Comparison of ENCODE assay signal across 23 mouse cellular contexts in the genomic region with DNA sequence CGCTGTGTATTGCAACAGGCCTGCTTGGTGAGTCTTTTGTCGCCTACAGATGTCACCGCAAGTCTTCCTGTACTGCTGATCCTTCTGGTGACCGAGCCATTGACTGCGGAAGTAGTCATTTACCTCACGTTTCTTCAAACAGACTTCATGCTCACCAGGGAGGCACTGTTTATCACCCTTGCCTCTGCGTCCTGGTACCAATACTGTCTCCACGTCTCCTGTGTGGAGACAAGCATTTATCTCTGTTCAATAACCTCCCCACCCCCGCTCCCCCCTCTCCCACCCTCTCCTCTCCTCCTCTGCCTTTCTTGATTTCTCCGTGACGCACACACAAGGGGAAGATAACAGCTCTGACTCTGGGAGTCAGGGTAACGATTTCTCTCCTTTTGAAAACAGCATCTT. TPM values are rescaled to one million over a fixed set of nuclear protein-coding genes. Genes with fewer than 3 reads are reported as not detected.
DNase-seq lines count a peak whose midpoint lies in the region; ATAC-seq lines count a peak whose summit lies in the region.
"Had no signal": no experiment of that assay in that cellular context is flagged by ENCODE, and none has a peak within 500 bp of the region (broad histone marks: within the 10 kb centered on the region; RNA-seq: fewer than 3 reads in every experiment).

No protein-coding gene starts in this region.

- peak overlapping the region; percentile 33; the same call in 1 of the 2 replicates for H3K4me2 ChIP-seq in heart, embryonic 13.5 days
- H3K4me2 ChIP-seq in neural tube, embryonic 15.5 days = no peak overlapping the region
- H3K4me2 ChIP-seq: embryonic facial prominence, embryonic 12.5 days; liver, embryonic 12.5 days; lung, embryonic 14.5 days; stomach, embryonic 15.5 days had no signal

- H3K27ac ChIP-seq in heart, embryonic 13.5 days (replicated peaks) = no peak overlapping the region
- H3K27ac ChIP-seq in neural tube, embryonic 15.5 days (replicated peaks) = no peak overlapping the region
- H3K27ac ChIP-seq: embryonic facial prominence, embryonic 12.5 days; liver, embryonic 12.5 days; stomach, embryonic 15.5 days had no signal

- 21% methylated on average over 12 of the region's 12 CpGs for WGBS in heart, embryonic 13.5 days
- WGBS in neural tube, embryonic 15.5 days = 39% methylated on average over 12 of the region's 12 CpGs

- DNase-seq in heart, adult 18-20 months = no peak
- peak; percentile 67 for DNase-seq in CD4-positive, CD25-positive, alpha-beta regulatory T cell, adult 2 months (ENCODE audit: low read depth, low spot score)
- peak; percentile 62 for DNase-seq in T-cell, adult 2 months (ENCODE audit: low spot score)
- no peak for DNase-seq in lung, postnatal 14 days
- no peak for DNase-seq in layer of hippocampus, postnatal 36 days
- DNase-seq: B cell, adult 2 months; cerebellum, adult 8-10 months; gastrocnemius, postnatal 14 days; kidney, adult 18-20 months; kidney, postnatal 14 days; lung, embryonic 14.5 days; lung, postnatal 4 days; retina, postnatal 1 day had no signal

- no peak overlapping the region for H3K9ac ChIP-seq in heart, embryonic 13.5 days
- H3K9ac ChIP-seq in neural tube, embryonic 15.5 days (replicated peaks) = no peak overlapping the region
- H3K9ac ChIP-seq: embryonic facial prominence, embryonic 12.5 days; liver, embryonic 12.5 days; lung, embryonic 14.5 days; stomach, embryonic 15.5 days had no signal

- H3K4me1 ChIP-seq in heart, embryonic 13.5 days = peaks cover 43% of the 10 kb centered on the region
- peaks cover 22% of the 10 kb centered on the region for H3K4me1 ChIP-seq in neural tube, embryonic 15.5 days
- H3K4me1 ChIP-seq: embryonic facial prominence, embryonic 12.5 days; stomach, embryonic 15.5 days had no signal

- ATAC-seq in heart, embryonic 13.5 days (ENCODE audit: extremely low read depth, insufficient number of reproducible peaks, low FRiP score, low TSS enrichment) = no peak
- peak; percentile 62; the same call in 1 of the 2 replicates for ATAC-seq in megakaryocyte, adult 5-6 weeks (ENCODE audit: poor library complexity, severe bottlenecking)
- no peak for ATAC-seq in neural tube, embryonic 15.5 days (ENCODE audit: low FRiP score)
- ATAC-seq: forebrain, embryonic 14.5 days; hindbrain, embryonic 16.5 days; liver, embryonic 12.5 days; midbrain, embryonic 16.5 days had no signal

- no peaks in the 10 kb centered on the region for H3K9me3 ChIP-seq in heart, embryonic 13.5 days
- no peaks in the 10 kb centered on the region for H3K9me3 ChIP-seq in neural tube, embryonic 15.5 days (replicated peaks)
- H3K9me3 ChIP-seq: embryonic facial prominence, embryonic 12.5 days; liver, embryonic 12.5 days; stomach, embryonic 15.5 days had no signal

- H3K27me3 ChIP-seq in heart, embryonic 13.5 days (replicated peaks) = no peaks in the 10 kb centered on the region
- H3K27me3 ChIP-seq in neural tube, embryonic 15.5 days (replicated peaks) = no peaks in the 10 kb centered on the region
- H3K27me3 ChIP-seq: embryonic facial prominence, embryonic 12.5 days; stomach, embryonic 15.5 days had no signal

- H3K4me3 ChIP-seq in heart, embryonic 13.5 days = no peak overlapping the region
- no peak overlapping the region for H3K4me3 ChIP-seq in neural tube, embryonic 15.5 days (replicated peaks)
- H3K4me3 ChIP-seq: embryonic facial prominence, embryonic 12.5 days; erythroblast, embryonic 14.5 days; liver, embryonic 12.5 days; stomach, embryonic 15.5 days had no signal

- H3K36me3 ChIP-seq in heart, embryonic 13.5 days = no peaks in the 10 kb centered on the region
- H3K36me3 ChIP-seq in neural tube, embryonic 15.5 days = no peaks in the 10 kb centered on the region
- H3K36me3 ChIP-seq: embryonic facial prominence, embryonic 12.5 days; liver, embryonic 12.5 days; stomach, embryonic 15.5 days had no signal

RNA-seq across cellular contexts. Expression of a gene that starts 22.0 kb away (rescaled TPM):
- polyA plus RNA-seq in heart, embryonic 13.5 days (2015; fragmentation: Nextera tagmentation; extraction: Ambion mirVana) = 35.9 and 37.5 TPM in 2 replicates
- total RNA-seq in heart, adult 18-20 months (2021) = 10 to 100 TPM; 38.6 to 49.2 TPM
- total RNA-seq in megakaryocyte, adult 5-6 weeks (2015) = 5.6 and 6.7 TPM in 2 replicates
- 5.5 and 6.5 TPM in 2 replicates for total RNA-seq in megakaryocyte, adult 5-6 weeks (2017)
- polyA plus RNA-seq in neural tube, embryonic 15.5 days (2015; fragmentation: Nextera tagmentation; extraction: Ambion mirVana) = 15.0 and 17.9 TPM in 2 replicates
- total RNA-seq in layer of hippocampus, postnatal 36 days (2021) = 10 to 100 TPM; 30.5 to 38.3 TPM

Comparison
In these comparisons a context has a peak if more than half of its experiments do, and no peak if none do; other contexts are left out.
1. DNase-seq: peak in CD4-positive, CD25-positive, alpha-beta regulatory T cell, adult 2 months (single experiment) and T-cell, adult 2 months (single experiment); none in heart, adult 18-20 months (0 of 2), lung, postnatal 14 days (single experiment) and layer of hippocampus, postnatal 36 days (0 of 2).
2. RNA of a gene that starts 22.0 kb away (total RNA-seq): 38.6 to 49.2 TPM in heart, adult 18-20 months and 30.5 to 38.3 TPM in layer of hippocampus, postnatal 36 days; 5.5 to 6.7 TPM in megakaryocyte, adult 5-6 weeks; every median in the first group is over 4 times any median in the second.